Mouse (Mus musculus) heart, postnatal 0 days (tissue): Measurements from ENCODE around the gene Tbc1d16. TPM values are rescaled to one million over a fixed set of nuclear protein-coding genes. Genes with fewer than 3 reads are reported as not detected.
"Not testable (repeated sequence)": the region's sequence is repeated elsewhere in the genome, so short reads cannot be mapped to it uniquely, and the experiment has no call there.

Experiments
- ATAC-seq: fragments of 200-750 bp; cut with Nextera tagmentation; 2 replicates; pipeline ENCODE4 v1.8.0; 2017; ENCODE audit warnings: low read depth, moderate number of reproducible peaks, moderate library complexity; ENCODE audit not compliant: insufficient read depth
- DNase-seq: peaks from one replicate; pipeline ENCODE4 v3.0.0-alpha.2; 2016; ENCODE audit warnings: low spot score
- H3K27ac ChIP-seq: fragments of 300-500 bp; sonication (generic); 2 replicates; pipeline ENCODE4 v1.5.1; 2014; ENCODE audit warnings: low read depth, mild to moderate bottlenecking
- H3K27me3 ChIP-seq: fragments of 300-500 bp; sonication (generic); 2 replicates; pipeline ENCODE4 v1.6.1; 2014; ENCODE audit warnings: low read length, mixed read lengths; ENCODE audit not compliant: control insufficient read depth, insufficient read depth
- H3K36me3 ChIP-seq: fragments of 300-500 bp; sonication (generic); replicated peaks from 2 replicates; pipeline ENCODE4 v1.6.1; 2014; ENCODE audit warnings: low read length, mixed read lengths; ENCODE audit not compliant: control insufficient read depth, insufficient read depth
- H3K4me1 ChIP-seq: fragments of 300-500 bp; sonication (generic); 2 replicates; pipeline ENCODE4 v1.6.1; 2014; ENCODE audit warnings: antibody characterized with exemption; ENCODE audit not compliant: control insufficient read depth, insufficient read depth
- H3K4me2 ChIP-seq: fragments of 300-500 bp; sonication (generic); 2 replicates; pipeline ENCODE4 v1.6.1; 2014; ENCODE audit warnings: low read depth, mild to moderate bottlenecking, low read length, moderate library complexity
- H3K4me3 ChIP-seq: fragments of 300-500 bp; sonication (generic); 2 replicates; pipeline ENCODE4 v1.5.1; 2014; ENCODE audit warnings: low read depth, low read length
- H3K9ac ChIP-seq: fragments of 300-500 bp; sonication (generic); replicated peaks from 2 replicates; pipeline ENCODE4 v1.6.1; 2014; ENCODE audit warnings: low read depth, low read length, mixed read lengths
- H3K9me3 ChIP-seq: fragments of 300-500 bp; sonication (generic); replicated peaks from 2 replicates; pipeline ENCODE4 v1.6.1; 2016; ENCODE audit warnings: low read length; ENCODE audit not compliant: control insufficient read depth
- CTCF ChIP-seq: IDR thresholded peaks from 2 replicates; pipeline ENCODE4 v1.5.1; 2016; ENCODE audit warnings: antibody characterized with exemption, control low read depth, low read depth
- EP300 ChIP-seq: IDR thresholded peaks from 2 replicates; pipeline ENCODE4 v1.6.1; 2016; ENCODE audit warnings: antibody characterized with exemption, low read depth
- WGBS: fragments of 180-500 bp; shearing (Covaris S2); extraction: QIAGEN DNeasy Blood & Tissue Kit; methylation state at CpG from one replicate; pipeline ENCODE4 v1.1.7; 2014; 5-methylcytosine and 5-hydroxymethylcytosine counted together
- polyA plus RNA-seq: library from polyadenylated mRNA; unstranded; fragments of >200 nt; fragmentation: Nextera tagmentation; extraction: Ambion mirVana; gene quantifications from 2 replicates; pipeline ENCODE4 v1.2.1, GENCODE M21; 2015
- total RNA-seq: library from RNA; depleted of rRNA; stranded (reverse); fragments of >200 nt; gene quantifications from 2 replicates; pipeline ENCODE4 v1.2.3, GENCODE M21; 2014; ENCODE audit warnings: low replicate concordance

Gene Tbc1d16
- total and polyA plus RNA-seq, 2 experiments from 2014 or later, result 12.9 to 50.8 TPM

DNA sequence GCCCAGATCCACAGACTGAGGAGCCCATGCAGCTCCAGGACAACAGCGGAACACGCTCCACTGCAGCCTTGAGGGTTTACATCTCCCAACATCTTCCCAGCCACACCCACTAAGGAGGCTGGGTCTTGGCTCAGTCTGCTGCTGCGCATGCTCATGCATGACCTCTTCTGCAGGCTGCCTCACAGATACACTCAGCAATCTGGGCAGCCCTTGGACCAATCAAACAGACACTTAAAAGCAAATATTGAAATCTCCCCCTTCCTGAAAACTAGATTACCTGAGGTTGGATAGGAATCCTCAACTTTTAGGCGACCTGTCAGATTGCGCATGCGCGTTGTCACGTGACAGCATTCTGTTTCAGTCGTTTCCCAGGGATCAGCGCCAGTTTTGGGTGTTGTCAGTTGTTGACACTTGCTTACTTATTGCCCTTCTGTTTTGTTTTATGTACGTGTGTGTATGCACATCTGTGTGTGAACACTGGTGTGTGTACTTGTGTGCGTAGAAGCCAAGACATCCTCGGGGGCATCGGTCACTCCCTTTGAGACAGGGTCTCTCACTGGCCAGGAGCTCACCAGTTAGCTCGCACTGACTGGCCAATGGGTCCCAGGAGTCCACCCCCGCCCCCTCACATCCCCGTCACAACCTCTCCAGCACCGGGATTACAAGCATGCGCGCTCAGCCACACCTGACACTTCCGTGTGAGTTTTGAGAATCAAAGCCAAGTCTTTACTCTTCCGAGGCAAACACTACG lies 30.4 kb upstream of the Tbc1d16 start:
- Histone ChIP-seq H3K9me3 (no peaks in the 10 kb centered on the region), H3K4me1 (no peaks in the 10 kb centered on the region), H3K9ac (0 out of 2 replicates have a peak overlapping the region, but pooled peaks have one; percentile 12), H3K4me2 (peak overlapping the region; percentile 49), H3K27ac (no peak overlapping the region), H3K4me3 (peak overlapping the region; percentile 22; the same call in 1 of the 2 replicates), H3K27me3 (no peaks in the 10 kb centered on the region), H3K36me3 (no peaks in the 10 kb centered on the region)
- no peak for TF ChIP-seq EP300
- no peak for TF ChIP-seq CTCF
- DNase-seq (no peak), ATAC-seq (peak; percentile 71)
- 59% methylated on average over 23 of the region's 23 CpGs for WGBS

DNA sequence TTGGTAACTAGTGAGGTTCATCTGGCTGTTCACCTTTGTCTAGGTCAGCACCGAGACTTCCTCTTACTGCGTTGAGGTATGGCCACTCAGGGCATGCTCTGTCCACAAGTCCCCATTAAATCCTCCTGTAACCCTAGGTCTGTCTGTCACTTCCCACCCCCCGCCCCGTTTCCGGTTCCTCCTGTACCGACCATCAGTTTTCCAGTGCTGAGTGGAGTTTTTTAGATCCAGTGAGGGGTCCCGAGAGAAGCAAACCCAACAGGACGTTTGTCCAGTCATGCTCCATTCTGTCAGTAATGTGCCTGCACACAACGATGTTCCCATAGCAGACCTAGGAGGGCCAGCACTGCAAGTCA lies 29.9 kb upstream of the Tbc1d16 start:
- no peaks in the 10 kb centered on the region for H3K9me3 ChIP-seq
- H3K4me1 ChIP-seq, result no peaks in the 10 kb centered on the region
- ATAC-seq (no peak), DNase-seq (no peak)
- H3K4me3 ChIP-seq, result no peak overlapping the region
- H3K4me2 ChIP-seq, result peak overlapping the region; percentile 49
- H3K9ac ChIP-seq, result 0 out of 2 replicates have a peak overlapping the region, but pooled peaks have one; percentile 12
- no peaks in the 10 kb centered on the region for H3K36me3 ChIP-seq
- WGBS, result 57% methylated on average over 9 of the region's 9 CpGs
- TF ChIP-seq EP300 (no peak), CTCF (no peak)
- H3K27ac ChIP-seq, result no peak overlapping the region
- H3K27me3 ChIP-seq, result peaks cover 3% of the 10 kb centered on the region; the same call in 1 of the 2 replicates

DNA sequence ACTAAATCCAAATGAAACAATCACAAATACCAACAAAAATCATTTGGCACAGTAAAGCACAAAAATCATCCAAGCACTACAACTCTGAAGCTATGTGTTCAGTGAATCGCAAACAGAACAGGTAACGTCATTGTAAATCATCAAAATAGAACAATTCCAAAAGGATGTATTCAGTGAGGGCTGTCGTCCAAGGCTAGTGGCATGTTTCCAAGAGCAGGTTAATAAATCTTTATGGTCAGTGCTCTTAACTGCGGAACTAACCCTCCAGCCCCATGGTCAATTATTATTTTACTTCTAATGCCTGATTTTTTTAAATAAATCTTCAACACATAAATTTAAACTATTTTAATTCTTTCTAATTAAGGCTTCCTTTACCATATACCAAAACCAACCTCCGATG lies 28.3 kb upstream of the Tbc1d16 start:
- 79% methylated on average over 5 of the region's 5 CpGs for WGBS

DNA sequence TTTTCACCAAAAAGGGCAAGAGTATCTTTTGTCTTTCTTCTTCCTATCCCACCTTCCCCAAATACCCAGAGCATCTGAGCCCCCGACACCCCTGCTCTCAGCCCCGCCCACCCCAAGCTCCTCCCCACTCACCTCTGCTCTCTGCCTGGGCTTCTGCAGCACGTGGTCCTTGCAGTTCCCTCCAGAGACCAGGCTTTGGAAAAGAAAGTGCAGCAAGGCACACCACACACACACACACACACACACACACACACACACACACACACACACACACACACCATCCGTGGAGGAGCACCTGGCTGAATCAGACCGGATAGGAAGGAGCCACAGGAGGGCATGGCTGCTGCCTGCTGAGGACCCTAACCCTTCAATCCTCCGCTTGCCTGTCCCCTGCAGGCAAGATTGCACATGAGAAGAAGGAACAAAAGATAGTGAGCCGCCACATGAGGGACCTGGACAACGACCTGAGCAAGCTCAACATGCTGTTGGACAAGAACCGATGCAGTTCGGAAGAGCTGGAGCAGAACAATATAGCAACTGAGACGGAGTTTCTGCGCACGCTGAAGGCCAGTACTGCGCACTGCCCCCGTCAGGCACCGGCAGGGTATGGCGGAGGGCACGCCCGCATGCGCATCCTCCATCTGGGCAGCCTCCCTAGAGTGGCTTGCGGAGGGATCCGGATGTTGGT lies 24.7 kb upstream of the Tbc1d16 start:
- Histone ChIP-seq H3K36me3 (no peaks in the 10 kb centered on the region), H3K27ac (no peak overlapping the region), H3K27me3 (peaks cover 17% of the 10 kb centered on the region), H3K9ac (no peak overlapping the region), H3K4me2 (peak overlapping the region; percentile 41), H3K4me3 (no peak overlapping the region), H3K4me1 (no peaks in the 10 kb centered on the region), H3K9me3 (no peaks in the 10 kb centered on the region)
- DNase-seq, result no peak
- 6% methylated on average over 22 of the region's 22 CpGs for WGBS
- ATAC-seq, result peak; percentile 72
- no peak for TF ChIP-seq EP300
- peak; percentile 64 for TF ChIP-seq CTCF

More for the DNA sequence above, 28.3 kb upstream of the Tbc1d16 start:
- not testable (repeated sequence) for H3K36me3 ChIP-seq, H3K27ac ChIP-seq, H3K4me2 ChIP-seq, H3K4me3 ChIP-seq, DNase-seq, H3K4me1 ChIP-seq, H3K9ac ChIP-seq, H3K9me3 ChIP-seq, ATAC-seq
- peaks cover 13% of the 10 kb centered on the region for H3K27me3 ChIP-seq

DNA sequence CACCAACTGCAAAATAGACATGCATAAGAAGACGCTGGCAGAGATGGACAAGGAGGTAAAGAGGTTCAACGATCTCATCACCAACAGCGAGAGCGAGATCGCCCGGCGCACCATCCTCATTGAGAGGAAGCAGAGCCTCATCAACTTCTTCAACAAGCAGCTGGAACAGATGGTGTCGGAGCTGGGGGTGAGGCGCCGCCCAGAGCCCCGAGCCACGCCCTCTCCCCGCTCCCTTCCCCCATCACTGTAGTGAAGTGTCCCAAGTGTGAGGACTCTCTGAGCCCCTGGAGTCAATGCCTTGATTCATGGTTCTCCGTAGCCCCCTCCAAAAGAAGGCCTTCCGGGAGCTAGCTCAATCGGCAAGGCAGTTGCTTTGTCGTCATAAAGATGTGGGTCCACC lies 22.7 kb upstream of the Tbc1d16 start:
- no peak overlapping the region for H3K9ac ChIP-seq
- H3K9me3 ChIP-seq, result no peaks in the 10 kb centered on the region
- H3K4me1 ChIP-seq, result no peaks in the 10 kb centered on the region
- no peak overlapping the region for H3K4me2 ChIP-seq
- DNase-seq (no peak), ATAC-seq (no peak)
- no peak overlapping the region for H3K4me3 ChIP-seq
- peaks cover 17% of the 10 kb centered on the region for H3K27me3 ChIP-seq
- 34% methylated on average over 17 of the region's 17 CpGs for WGBS
- H3K36me3 ChIP-seq, result no peaks in the 10 kb centered on the region
- H3K27ac ChIP-seq, result no peak overlapping the region
- TF ChIP-seq EP300, result no peak
- no peak for TF ChIP-seq CTCF
